Mouse (Mus musculus) liver, embryonic 11.5 days (tissue): ENCODE data around the gene Slamf1. TPM values are rescaled to one million over a fixed set of nuclear protein-coding genes. Genes with fewer than 3 reads are reported as not detected.
A peak's percentile ranks its signal among the peaks of the same experiment; 100 is the strongest.

Source experiments
- ATAC-seq: fragments of 200-750 bp; cut with Nextera tagmentation; replicated peaks from 2 replicates; pipeline ENCODE4 v1.8.0; 2017; ENCODE audit warnings: moderate number of reproducible peaks, mild to moderate bottlenecking, moderate TSS enrichment, moderate library complexity; ENCODE audit not compliant: low FRiP score
- DNase-seq: peaks from one replicate; pipeline ENCODE4 v3.0.0-alpha.2; 2017; ENCODE audit warnings: low spot score
- H3K27ac ChIP-seq: fragments of 300-500 bp; sonication (generic); 2 replicates; pipeline ENCODE4 v1.5.1; 2014; ENCODE audit warnings: mild to moderate bottlenecking, low read depth, low read length, control low read depth
- H3K27me3 ChIP-seq: fragments of 300-500 bp; sonication (generic); replicated peaks from 2 replicates; pipeline ENCODE4 v1.6.1; 2014; ENCODE audit warnings: low read length, mixed read lengths; ENCODE audit not compliant: control insufficient read depth, insufficient read depth
- H3K36me3 ChIP-seq: fragments of 300-500 bp; sonication (generic); 2 replicates; pipeline ENCODE4 v1.6.1; 2014; ENCODE audit warnings: mild to moderate bottlenecking, low read length, moderate library complexity, mixed read lengths; ENCODE audit not compliant: control insufficient read depth, insufficient read depth
- H3K4me1 ChIP-seq: fragments of 300-500 bp; sonication (generic); replicated peaks from 2 replicates; pipeline ENCODE4 v1.6.1; 2014; ENCODE audit warnings: low read length, mixed read lengths; ENCODE audit not compliant: control insufficient read depth, insufficient read depth
- H3K4me2 ChIP-seq: fragments of 300-500 bp; sonication (generic); 2 replicates; pipeline ENCODE4 v1.6.1; 2014; ENCODE audit warnings: mild to moderate bottlenecking, control low read depth, moderate library complexity
- H3K4me3 ChIP-seq: fragments of 300-500 bp; sonication (generic); 2 replicates; pipeline ENCODE4 v1.5.1; 2014; ENCODE audit warnings: low read depth, low read length, control low read depth
- H3K9ac ChIP-seq: fragments of 300-500 bp; sonication (generic); 2 replicates; pipeline ENCODE4 v1.6.1; 2014; ENCODE audit warnings: low read depth, low read length, control low read depth
- H3K9me3 ChIP-seq: fragments of 300-500 bp; sonication (generic); 2 replicates; pipeline ENCODE4 v1.6.1; 2016; ENCODE audit warnings: low read length, inconsistent platforms, mixed read lengths; ENCODE audit not compliant: control insufficient read depth
- WGBS: fragments of 180-500 bp; shearing (Covaris S2); extraction: QIAGEN DNeasy Blood & Tissue Kit; methylation state at CpG from one replicate; pipeline ENCODE4 v1.1.7; 2014; 5-methylcytosine and 5-hydroxymethylcytosine counted together
- polyA plus RNA-seq: library from polyadenylated mRNA; unstranded; fragments of >200 nt; fragmentation: Nextera tagmentation; extraction: Ambion mirVana; gene quantifications from 2 replicates; pipeline ENCODE4 v1.2.1, GENCODE M21; 2014

The Slamf1 gene
- polyA plus RNA-seq, 1 experiment from 2014 or later: 1.4 TPM

GRCm38 (mm10) chr1:171825462-171825861 lies 58.5 kb downstream of the Slamf1 start:
- Histone ChIP-seq H3K9me3 (no peaks in the 10 kb centered on the region), H3K4me3 (no peak overlapping the region), H3K9ac (no peak overlapping the region), H3K27me3 (no peaks in the 10 kb centered on the region), H3K36me3 (no peaks in the 10 kb centered on the region), H3K27ac (no peak overlapping the region), H3K4me1 (no peaks in the 10 kb centered on the region), H3K4me2 (no peak overlapping the region)
- DNase-seq: no peak
- WGBS: 41% methylated on average over 4 of the region's 4 CpGs
- no peak for ATAC-seq

GRCm38 (mm10) chr1:171826164-171826563 lies 59.2 kb downstream of the Slamf1 start:
- no peak for ATAC-seq
- Histone ChIP-seq H3K27me3 (no peaks in the 10 kb centered on the region), H3K9me3 (no peaks in the 10 kb centered on the region), H3K4me2 (no peak overlapping the region), H3K9ac (no peak overlapping the region), H3K36me3 (no peaks in the 10 kb centered on the region), H3K4me3 (no peak overlapping the region), H3K27ac (no peak overlapping the region), H3K4me1 (no peaks in the 10 kb centered on the region)
- no peak for DNase-seq

DNA sequence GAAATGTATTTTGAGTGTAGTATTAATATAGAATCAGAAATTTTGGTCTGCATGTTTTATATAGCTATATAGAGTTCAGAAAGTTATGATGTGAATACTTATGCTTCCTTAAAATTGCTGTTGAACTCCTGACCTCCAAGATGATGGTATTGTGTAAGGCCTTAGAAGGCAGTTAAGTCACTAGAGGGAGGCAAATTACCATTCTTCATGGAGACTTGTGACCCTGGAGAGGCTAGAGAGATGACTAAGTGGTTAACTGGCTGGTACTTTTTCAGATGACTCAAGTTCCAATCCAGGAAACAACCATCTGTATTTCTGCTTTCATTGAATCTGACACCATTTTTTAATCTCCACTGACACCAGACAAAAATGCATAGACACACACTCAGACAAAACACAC lies 60.7 kb downstream of the Slamf1 start:
- H3K4me3 ChIP-seq: no peak overlapping the region
- ATAC-seq (no peak), DNase-seq (no peak)
- no peak overlapping the region for H3K27ac ChIP-seq
- no peak overlapping the region for H3K9ac ChIP-seq
- no peaks in the 10 kb centered on the region for H3K27me3 ChIP-seq
- H3K4me2 ChIP-seq: no peak overlapping the region
- H3K36me3 ChIP-seq: no peaks in the 10 kb centered on the region
- no peaks in the 10 kb centered on the region for H3K4me1 ChIP-seq
- H3K9me3 ChIP-seq: no peaks in the 10 kb centered on the region

DNA sequence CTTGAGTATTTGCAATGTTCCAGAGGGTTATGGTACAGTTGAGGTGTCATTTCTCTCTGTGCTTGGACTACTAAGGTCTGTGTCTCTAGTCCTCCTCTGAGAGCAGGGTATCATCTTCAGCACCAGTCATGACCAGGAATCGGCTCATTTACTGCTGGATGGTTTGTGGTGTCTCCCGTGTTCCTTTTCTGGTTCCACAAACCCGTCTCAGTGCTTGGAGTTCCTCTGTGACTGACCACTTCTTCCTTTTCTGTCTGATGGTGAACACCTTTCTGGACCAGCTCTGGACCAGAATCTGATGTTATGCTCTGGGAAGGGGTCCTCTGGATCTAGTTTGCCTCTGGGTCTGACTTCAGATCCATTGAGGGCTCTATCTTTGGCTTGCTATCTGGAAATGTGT lies 72.6 kb downstream of the Slamf1 start, which contains the start of gene Cd84:
TSS of gene Cd84 (plus strand) at position 210 of the 400 bp plus-strand sequence.
- Histone ChIP-seq H3K9ac (no peak within 1 kb of the TSS), H3K27ac (no peak within 1 kb of the TSS), H3K9me3 (no peaks in the 10 kb centered on the region), H3K36me3 (no peaks in the 10 kb centered on the region), H3K4me2 (peak within 1 kb of the TSS; percentile 38), H3K4me1 (no peaks in the 10 kb centered on the region), H3K27me3 (no peaks in the 10 kb centered on the region), H3K4me3 (no peak within 1 kb of the TSS)
- ATAC-seq: no peak
- 56% methylated on average over 3 of the region's 3 CpGs for WGBS
- no peak for DNase-seq

DNA sequence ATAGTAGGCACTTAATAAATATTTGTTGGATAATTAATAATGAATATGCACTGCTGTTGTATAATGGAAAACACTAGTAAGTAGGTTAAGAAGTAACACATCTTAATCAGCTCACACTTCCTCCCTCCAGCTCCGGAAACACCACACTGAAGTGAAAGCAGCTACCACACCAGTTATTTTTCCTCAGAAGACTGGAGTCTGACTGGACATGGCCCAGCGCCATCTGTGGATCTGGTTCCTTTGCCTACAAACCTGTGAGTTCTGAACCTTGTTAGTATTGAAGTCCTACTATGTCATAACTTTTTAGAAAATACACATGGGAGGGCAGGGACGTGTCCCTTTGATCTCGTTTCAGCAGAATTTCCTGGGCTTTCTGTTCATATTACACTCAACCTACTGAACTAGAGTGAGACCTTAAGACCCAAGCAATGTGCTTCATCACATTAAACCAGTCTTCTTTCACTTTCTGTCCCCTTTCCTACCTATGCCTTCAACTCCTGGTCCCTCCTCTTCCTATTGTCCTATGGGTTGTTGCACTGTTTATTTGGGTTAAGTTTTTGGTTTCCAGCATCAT lies 73.6 kb downstream of the Slamf1 start:
- Histone ChIP-seq H3K4me2 (peak overlapping the region; percentile 38), H3K4me3 (no peak overlapping the region), H3K36me3 (no peaks in the 10 kb centered on the region), H3K4me1 (no peaks in the 10 kb centered on the region), H3K9ac (no peak overlapping the region), H3K27me3 (no peaks in the 10 kb centered on the region), H3K27ac (no peak overlapping the region), H3K9me3 (no peaks in the 10 kb centered on the region)
- 58% methylated on average over 4 of the region's 4 CpGs for WGBS
- ATAC-seq: no peak
- no peak for DNase-seq

- Histone ChIP-seq H3K27me3 (no peaks in the 10 kb centered on the region), H3K4me2 (no peak overlapping the region), H3K27ac (no peak overlapping the region), H3K4me1 (no peaks in the 10 kb centered on the region), H3K36me3 (no peaks in the 10 kb centered on the region), H3K9me3 (no peaks in the 10 kb centered on the region), H3K9ac (no peak overlapping the region), H3K4me3 (no peak overlapping the region)
- no peak for DNase-seq
- WGBS: 48% methylated on average over 5 of the region's 5 CpGs
- ATAC-seq: 0 out of 2 replicates have a peak, but pooled peaks have one; percentile 12
Measured at GRCm38 (mm10) chr1:171845035-171845754, 78.3 kb downstream of the Slamf1 start.

GRCm38 (mm10) chr1:171848201-171848600 lies 81.3 kb downstream of the Slamf1 start:
- Histone ChIP-seq H3K9me3 (no peaks in the 10 kb centered on the region), H3K27ac (no peak overlapping the region), H3K9ac (no peak overlapping the region), H3K36me3 (no peaks in the 10 kb centered on the region), H3K4me2 (no peak overlapping the region), H3K4me3 (no peak overlapping the region), H3K4me1 (no peaks in the 10 kb centered on the region), H3K27me3 (no peaks in the 10 kb centered on the region)
- ATAC-seq: no peak
- DNase-seq: no peak

DNA sequence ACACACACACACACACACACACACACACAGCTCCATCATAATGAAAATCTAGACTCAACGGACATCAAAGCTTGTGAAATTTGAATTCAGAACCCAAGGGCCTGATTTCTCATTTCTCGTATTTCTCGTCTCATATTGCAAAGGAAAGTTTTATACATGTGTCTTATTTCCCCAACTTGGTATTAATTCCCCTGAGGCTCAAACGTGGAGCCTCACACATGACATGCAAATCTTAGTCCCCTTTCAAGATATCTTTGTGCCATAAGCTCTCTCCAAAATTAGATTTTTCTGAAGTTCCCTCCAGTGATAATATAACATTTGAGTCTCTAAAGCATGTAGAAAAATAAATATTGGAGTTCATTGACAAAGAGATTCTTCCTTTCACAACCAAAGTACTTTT lies 81.8 kb downstream of the Slamf1 start:
- no peaks in the 10 kb centered on the region for H3K36me3 ChIP-seq
- no peak overlapping the region for H3K4me2 ChIP-seq
- WGBS: 78% methylated on average over 4 of the region's 4 CpGs
- no peak overlapping the region for H3K27ac ChIP-seq
- H3K9me3 ChIP-seq: no peaks in the 10 kb centered on the region
- DNase-seq (no peak), ATAC-seq (no peak)
- no peaks in the 10 kb centered on the region for H3K27me3 ChIP-seq
- H3K4me1 ChIP-seq: no peaks in the 10 kb centered on the region
- no peak overlapping the region for H3K4me3 ChIP-seq
- no peak overlapping the region for H3K9ac ChIP-seq

GRCm38 (mm10) chr1:171849454-171849853 lies 82.5 kb downstream of the Slamf1 start:
- Histone ChIP-seq H3K4me3 (no peak overlapping the region), H3K9ac (no peak overlapping the region), H3K9me3 (no peaks in the 10 kb centered on the region), H3K27ac (no peak overlapping the region), H3K4me2 (no peak overlapping the region), H3K36me3 (no peaks in the 10 kb centered on the region), H3K4me1 (no peaks in the 10 kb centered on the region), H3K27me3 (no peaks in the 10 kb centered on the region)
- 58% methylated on average over 5 of the region's 5 CpGs for WGBS
- no peak for ATAC-seq
- no peak for DNase-seq
